Mouse (Mus musculus) intestine, postnatal 0 days (tissue): Measurements from ENCODE around the gene Lkaaear1. TPM values are rescaled to one million over a fixed set of nuclear protein-coding genes. Genes with fewer than 3 reads are reported as not detected.

Source experiments
- ATAC-seq: fragments of 200-750 bp; cut with Nextera tagmentation; 2 replicates; pipeline ENCODE4 v1.8.0; 2017; ENCODE audit warnings: mild to moderate bottlenecking, moderate TSS enrichment, moderate library complexity
- H3K27ac ChIP-seq: fragments of 300-500 bp; sonication (generic); 2 replicates; pipeline ENCODE4 v1.5.1; 2014; ENCODE audit warnings: mild to moderate bottlenecking, low read depth, low read length, moderate library complexity
- H3K27me3 ChIP-seq: fragments of 300-500 bp; sonication (generic); replicated peaks from 2 replicates; pipeline ENCODE4 v1.6.1; 2014; ENCODE audit warnings: low read length, mixed read lengths; ENCODE audit not compliant: control insufficient read depth, insufficient read depth
- H3K36me3 ChIP-seq: fragments of 300-500 bp; sonication (generic); 2 replicates; pipeline ENCODE4 v1.6.1; 2014; ENCODE audit warnings: mild to moderate bottlenecking, moderate library complexity; ENCODE audit not compliant: control insufficient read depth, insufficient read depth
- H3K4me1 ChIP-seq: fragments of 300-500 bp; sonication (generic); replicated peaks from 2 replicates; pipeline ENCODE4 v1.6.1; 2014; ENCODE audit warnings: antibody characterized with exemption, low read length, mixed read lengths; ENCODE audit not compliant: control insufficient read depth, insufficient read depth
- H3K4me2 ChIP-seq: fragments of 300-500 bp; sonication (generic); replicated peaks from 2 replicates; pipeline ENCODE4 v1.6.1; 2014; ENCODE audit warnings: low read depth, mild to moderate bottlenecking, moderate library complexity
- H3K4me3 ChIP-seq: fragments of 300-500 bp; sonication (generic); 2 replicates; pipeline ENCODE4 v1.5.1; 2014; ENCODE audit warnings: low read depth, low read length
- H3K9ac ChIP-seq: fragments of 300-500 bp; sonication (generic); 2 replicates; pipeline ENCODE4 v1.6.1; 2014; ENCODE audit warnings: mild to moderate bottlenecking, low read depth, low read length
- H3K9me3 ChIP-seq: fragments of 300-500 bp; sonication (generic); 2 replicates; pipeline ENCODE4 v1.6.1; 2016; ENCODE audit warnings: mixed run types; ENCODE audit not compliant: control insufficient read depth
- CTCF ChIP-seq: sonication (generic); IDR thresholded peaks from 2 replicates; pipeline ENCODE4 v1.5.1; 2016; ENCODE audit warnings: low read depth, mild to moderate bottlenecking, control low read depth, antibody characterized with exemption, moderate library complexity
- WGBS: fragments of 180-500 bp; shearing (Covaris S2); extraction: QIAGEN DNeasy Blood & Tissue Kit; methylation state at CpG from one replicate; pipeline ENCODE4 v1.1.7; 2014; 5-methylcytosine and 5-hydroxymethylcytosine counted together
- polyA plus RNA-seq: library from polyadenylated mRNA; unstranded; fragments of >200 nt; fragmentation: Nextera tagmentation; extraction: Ambion mirVana; gene quantifications from 2 replicates; pipeline ENCODE4 v1.2.1, GENCODE M21; 2015

Lkaaear1 gene
- polyA plus RNA-seq, 1 experiment from 2014 or later, result not detected

GRCm38 (mm10) chr2:181689466-181690160, 8.6 kb downstream of the Lkaaear1 start:
- Histone ChIP-seq H3K4me2 (no peak overlapping the region), H3K27me3 (no peaks in the 10 kb centered on the region), H3K9ac (no peak overlapping the region), H3K36me3 (peaks cover 18% of the 10 kb centered on the region; the same call in 1 of the 2 replicates), H3K4me3 (no peak overlapping the region), H3K27ac (no peak overlapping the region), H3K9me3 (no peaks in the 10 kb centered on the region), H3K4me1 (0 out of 2 replicates have a peak, but pooled peaks cover 4% of the 10 kb centered on the region)
- no peak for TF ChIP-seq CTCF
- WGBS, result 89% methylated on average over 10 of the region's 10 CpGs
- no peak for ATAC-seq

- Histone ChIP-seq H3K4me3 (no peak overlapping the region), H3K36me3 (peaks cover 18% of the 10 kb centered on the region; the same call in 1 of the 2 replicates), H3K27me3 (no peaks in the 10 kb centered on the region), H3K4me2 (no peak overlapping the region), H3K9ac (no peak overlapping the region), H3K9me3 (no peaks in the 10 kb centered on the region), H3K4me1 (no peaks in the 10 kb centered on the region), H3K27ac (no peak overlapping the region)
- WGBS, result 95% methylated on average over 8 of the region's 8 CpGs
- no peak for ATAC-seq
- no peak for TF ChIP-seq CTCF
Measured at GRCm38 (mm10) chr2:181687586-181687985, 10.7 kb downstream of the Lkaaear1 start.

GRCm38 (mm10) chr2:181685686-181686085, 12.6 kb downstream of the Lkaaear1 start:
- Histone ChIP-seq H3K4me2 (no peak overlapping the region), H3K9me3 (no peaks in the 10 kb centered on the region), H3K36me3 (peaks cover 18% of the 10 kb centered on the region; the same call in 1 of the 2 replicates), H3K9ac (no peak overlapping the region), H3K27ac (no peak overlapping the region), H3K4me3 (no peak overlapping the region), H3K4me1 (0 out of 2 replicates have a peak, but pooled peaks cover 3% of the 10 kb centered on the region), H3K27me3 (no peaks in the 10 kb centered on the region)
- 93% methylated on average over 4 of the region's 4 CpGs for WGBS
- ATAC-seq, result no peak
- no peak for TF ChIP-seq CTCF

GRCm38 (mm10) chr2:181684713-181685112, 13.5 kb downstream of the Lkaaear1 start:
- no peaks in the 10 kb centered on the region for H3K9me3 ChIP-seq
- WGBS, result 50% methylated on average over 1 of the region's 1 CpGs
- 0 out of 2 replicates have a peak, but pooled peaks cover 6% of the 10 kb centered on the region for H3K4me1 ChIP-seq
- no peak for TF ChIP-seq CTCF
- H3K4me3 ChIP-seq, result no peak overlapping the region
- no peak overlapping the region for H3K27ac ChIP-seq
- no peak for ATAC-seq
- no peak overlapping the region for H3K4me2 ChIP-seq
- H3K9ac ChIP-seq, result no peak overlapping the region
- peaks cover 18% of the 10 kb centered on the region; the same call in 1 of the 2 replicates for H3K36me3 ChIP-seq
- H3K27me3 ChIP-seq, result no peaks in the 10 kb centered on the region; the same call in 1 of the 2 replicates

GRCm38 (mm10) chr2:181683381-181683780, 14.9 kb downstream of the Lkaaear1 start:
- H3K4me1 ChIP-seq, result 0 out of 2 replicates have a peak, but pooled peaks cover 6% of the 10 kb centered on the region
- TF ChIP-seq CTCF, result no peak
- H3K27me3 ChIP-seq, result no peaks in the 10 kb centered on the region; the same call in 1 of the 2 replicates
- 69% methylated on average over 4 of the region's 4 CpGs for WGBS
- H3K4me3 ChIP-seq, result no peak overlapping the region
- no peak overlapping the region for H3K4me2 ChIP-seq
- H3K36me3 ChIP-seq, result peaks cover 14% of the 10 kb centered on the region; the same call in 1 of the 2 replicates
- no peak overlapping the region for H3K9ac ChIP-seq
- no peaks in the 10 kb centered on the region for H3K9me3 ChIP-seq
- no peak overlapping the region for H3K27ac ChIP-seq
- no peak for ATAC-seq

- H3K9ac ChIP-seq, result no peak overlapping the region
- no peak for TF ChIP-seq CTCF
- H3K4me2 ChIP-seq, result no peak overlapping the region
- H3K36me3 ChIP-seq, result 0 out of 2 replicates have a peak, but pooled peaks cover 9% of the 10 kb centered on the region
- H3K27me3 ChIP-seq, result peaks cover 2% of the 10 kb centered on the region
- no peaks in the 10 kb centered on the region for H3K9me3 ChIP-seq
- no peak overlapping the region for H3K27ac ChIP-seq
- no peak overlapping the region for H3K4me3 ChIP-seq
- 0 out of 2 replicates have a peak, but pooled peaks cover 6% of the 10 kb centered on the region for H3K4me1 ChIP-seq
- ATAC-seq, result no peak
- 64% methylated on average over 1 of the region's 1 CpGs for WGBS
Measured at GRCm38 (mm10) chr2:181681978-181682377, 16.3 kb downstream of the Lkaaear1 start.
